Mouse (Mus musculus) intestine, embryonic 16.5 days (tissue): ENCODE measurements around the gene Arhgap31. TPM values are rescaled to one million over a fixed set of nuclear protein-coding genes. Genes with fewer than 3 reads are reported as not detected.

Experiments
- ATAC-seq: fragments of 200-750 bp; cut with Nextera tagmentation; 2 replicates; pipeline ENCODE4 v1.8.0; 2017; ENCODE audit warnings: moderate TSS enrichment, moderate library complexity
- H3K27ac ChIP-seq: fragments of 300-500 bp; sonication (generic); 2 replicates; pipeline ENCODE4 v1.5.1; 2014; ENCODE audit warnings: mild to moderate bottlenecking, low read length
- H3K27me3 ChIP-seq: fragments of 300-500 bp; sonication (generic); replicated peaks from 2 replicates; pipeline ENCODE4 v1.6.1; 2014; ENCODE audit warnings: low read length, control low read depth, mixed read lengths; ENCODE audit not compliant: control insufficient read depth, insufficient read depth
- H3K36me3 ChIP-seq: fragments of 300-500 bp; sonication (generic); 2 replicates; pipeline ENCODE4 v1.6.1; 2014; ENCODE audit warnings: low read length, control low read depth; ENCODE audit not compliant: control insufficient read depth, insufficient read depth
- H3K4me1 ChIP-seq: fragments of 300-500 bp; sonication (generic); 2 replicates; pipeline ENCODE4 v1.6.1; 2014; ENCODE audit warnings: low read length, control low read depth, mixed read lengths; ENCODE audit not compliant: control insufficient read depth, insufficient read depth
- H3K4me2 ChIP-seq: fragments of 300-500 bp; sonication (generic); 2 replicates; pipeline ENCODE4 v1.6.1; 2014; ENCODE audit warnings: low read depth, low read length, control low read depth
- H3K4me3 ChIP-seq: fragments of 300-500 bp; sonication (generic); 2 replicates; pipeline ENCODE4 v1.5.1; 2014; ENCODE audit warnings: mild to moderate bottlenecking, low read length
- H3K9ac ChIP-seq: fragments of 300-500 bp; sonication (generic); 2 replicates; pipeline ENCODE4 v1.6.1; 2014; ENCODE audit warnings: low read depth, low read length
- H3K9me3 ChIP-seq: fragments of 300-500 bp; sonication (generic); 2 replicates; pipeline ENCODE4 v1.6.1; 2016; ENCODE audit warnings: low read length, control low read depth; ENCODE audit not compliant: control insufficient read depth
- WGBS: fragments of 180-500 bp; shearing (Covaris S2); extraction: QIAGEN DNeasy Blood & Tissue Kit; methylation state at CpG from one replicate; pipeline ENCODE4 v1.1.7; 2014; 5-methylcytosine and 5-hydroxymethylcytosine counted together
- polyA plus RNA-seq: library from polyadenylated mRNA; unstranded; fragments of >200 nt; fragmentation: Nextera tagmentation; extraction: Ambion mirVana; gene quantifications from 2 replicates; pipeline ENCODE4 v1.2.1, GENCODE M21; 2015

The Arhgap31 gene
- polyA plus RNA-seq, 1 experiment from 2014 or later = 5.7 TPM

DNA sequence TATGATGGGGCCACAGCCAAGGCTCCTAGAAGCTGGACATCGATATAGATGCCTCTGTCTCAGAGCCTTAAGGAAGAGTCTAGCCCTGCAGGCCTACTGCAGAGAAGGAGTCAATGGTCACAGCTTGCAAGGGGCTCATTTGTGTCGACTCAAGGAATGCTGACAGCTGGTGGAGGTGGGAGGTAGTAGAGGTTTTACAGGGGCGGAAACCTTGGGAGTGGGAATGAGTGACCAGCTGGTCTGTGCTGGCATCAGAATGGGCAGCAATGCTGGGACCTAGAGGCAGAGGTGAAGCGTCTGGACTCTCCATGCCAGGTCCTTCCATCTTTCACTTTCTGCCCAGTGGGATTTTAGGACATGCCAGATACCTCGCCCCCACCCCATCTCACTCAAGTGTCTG lies 17.5 kb downstream of the Arhgap31 start:
- WGBS = 83% methylated on average over 5 of the region's 5 CpGs
- H3K4me3 ChIP-seq = no peak overlapping the region
- no peak for ATAC-seq

DNA sequence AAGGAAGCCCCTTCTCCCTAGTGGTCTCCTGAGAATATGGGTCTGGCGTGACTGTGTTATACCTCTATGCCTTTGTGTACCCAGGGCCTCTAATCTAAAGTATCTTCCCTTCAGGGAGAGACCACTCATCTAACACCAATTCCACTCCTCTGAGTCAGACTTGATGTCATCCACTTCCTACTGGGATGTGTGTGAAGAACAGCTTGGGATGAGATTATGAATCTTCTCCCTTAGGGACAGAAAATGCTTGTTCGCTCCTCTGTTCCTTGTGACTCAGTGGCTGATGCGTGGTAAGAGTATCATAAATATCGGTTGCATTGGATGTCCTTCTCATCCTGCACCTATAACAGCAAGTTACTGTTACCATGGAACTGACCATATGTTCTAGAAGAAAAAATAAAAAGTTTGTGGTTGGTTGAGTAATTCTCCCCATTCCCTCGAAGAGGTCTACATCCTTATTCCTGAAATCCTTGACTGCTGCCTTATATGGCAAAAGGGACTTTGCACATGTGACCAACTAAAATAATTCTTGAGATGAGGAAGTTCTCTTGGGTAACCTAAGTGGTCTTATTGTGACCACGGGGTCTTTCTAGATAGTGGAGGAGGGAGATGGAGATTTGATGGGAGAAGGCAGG lies 18.1 kb downstream of the Arhgap31 start:
- Histone ChIP-seq H3K9me3 (no peaks in the 10 kb centered on the region), H3K4me2 (no peak overlapping the region), H3K36me3 (no peaks in the 10 kb centered on the region), H3K27ac (no peak overlapping the region), H3K4me1 (peaks cover under 1% of the 10 kb centered on the region; the same call in 1 of the 2 replicates), H3K27me3 (no peaks in the 10 kb centered on the region), H3K4me3 (no peak overlapping the region), H3K9ac (no peak overlapping the region)
- ATAC-seq = no peak
- 91% methylated on average over 6 of the region's 6 CpGs for WGBS

More for the DNA sequence above, 17.5 kb downstream of the Arhgap31 start:
- H3K27ac ChIP-seq = no peak overlapping the region
- no peak overlapping the region for H3K4me2 ChIP-seq
- H3K9ac ChIP-seq = no peak overlapping the region
- H3K9me3 ChIP-seq = no peaks in the 10 kb centered on the region
- H3K27me3 ChIP-seq = no peaks in the 10 kb centered on the region
- no peaks in the 10 kb centered on the region for H3K4me1 ChIP-seq
- H3K36me3 ChIP-seq = no peaks in the 10 kb centered on the region

DNA sequence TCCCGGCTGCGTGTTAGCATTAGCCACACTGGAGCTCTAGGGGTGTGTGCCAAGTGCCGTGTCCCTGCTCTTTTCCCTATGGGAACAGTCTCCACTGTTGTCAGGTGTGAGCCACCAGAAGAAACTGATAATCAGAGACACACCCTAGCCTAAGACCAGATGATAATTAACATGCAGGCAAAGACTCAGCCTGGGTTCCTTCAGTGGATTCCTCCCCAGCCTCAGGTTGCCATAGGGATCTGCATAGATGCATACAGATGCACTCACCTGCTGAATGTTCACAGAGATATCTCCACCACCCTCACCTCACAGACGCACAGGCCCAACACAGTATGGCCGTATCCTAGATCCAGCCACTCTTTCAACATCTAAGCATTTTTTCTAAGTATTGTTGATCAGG lies 22.6 kb downstream of the Arhgap31 start:
- Histone ChIP-seq H3K4me1 (peaks cover 4% of the 10 kb centered on the region; the same call in 1 of the 2 replicates), H3K36me3 (no peaks in the 10 kb centered on the region), H3K9me3 (no peaks in the 10 kb centered on the region), H3K27ac (no peak overlapping the region), H3K4me3 (no peak overlapping the region), H3K9ac (no peak overlapping the region), H3K27me3 (no peaks in the 10 kb centered on the region), H3K4me2 (no peak overlapping the region)
- 80% methylated on average over 5 of the region's 5 CpGs for WGBS
- ATAC-seq = no peak

GRCm38 (mm10) chr16:38689786-38690185 lies 23.3 kb downstream of the Arhgap31 start:
- Histone ChIP-seq H3K9me3 (no peaks in the 10 kb centered on the region), H3K9ac (peak overlapping the region; percentile 12; the same call in 1 of the 2 replicates), H3K4me1 (peaks cover 4% of the 10 kb centered on the region; the same call in 1 of the 2 replicates), H3K4me2 (no peak overlapping the region), H3K27me3 (no peaks in the 10 kb centered on the region), H3K36me3 (no peaks in the 10 kb centered on the region), H3K4me3 (no peak overlapping the region), H3K27ac (peak overlapping the region; percentile 50; the same call in 1 of the 2 replicates)
- WGBS = 62% methylated on average over 10 of the region's 10 CpGs
- no peak for ATAC-seq

DNA sequence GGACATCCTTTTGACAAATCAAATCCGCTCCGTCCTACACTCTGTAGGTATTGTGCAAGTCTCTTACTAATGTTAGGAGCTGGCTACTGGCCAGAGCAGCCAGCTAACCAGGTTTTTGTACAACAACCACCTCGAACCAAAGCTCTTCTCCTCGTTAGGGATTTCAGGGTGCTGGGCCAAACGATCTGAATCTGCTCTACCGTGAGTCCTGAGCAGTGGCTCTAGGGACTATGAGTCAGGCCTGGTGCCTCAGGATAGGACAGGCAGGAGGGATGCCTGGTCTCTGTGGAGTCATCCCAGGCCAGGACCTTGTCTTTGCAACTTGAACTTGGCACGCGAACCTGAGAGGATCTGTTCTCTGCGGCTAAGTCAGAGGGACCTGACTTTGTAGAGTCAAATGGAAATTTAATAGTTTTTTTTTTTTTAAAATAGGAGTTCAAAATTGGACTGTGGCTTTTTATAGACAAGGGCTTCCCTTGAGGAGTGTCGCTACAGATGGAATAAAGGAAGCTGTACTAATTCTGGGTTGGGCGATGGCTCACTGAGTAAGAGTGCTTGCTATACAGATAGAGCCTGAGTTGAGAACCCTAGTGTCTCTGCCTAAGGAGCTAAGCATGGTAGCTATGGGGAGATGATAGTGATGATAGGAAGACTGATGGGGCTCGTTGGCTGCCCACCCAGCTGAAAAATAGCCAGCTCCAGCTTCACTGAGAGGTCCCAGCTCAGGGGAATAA lies 24.4 kb downstream of the Arhgap31 start:
- Histone ChIP-seq H3K4me3 (no peak overlapping the region), H3K4me2 (no peak overlapping the region), H3K9ac (no peak overlapping the region), H3K36me3 (no peaks in the 10 kb centered on the region), H3K27me3 (no peaks in the 10 kb centered on the region), H3K9me3 (no peaks in the 10 kb centered on the region), H3K4me1 (peaks cover 4% of the 10 kb centered on the region; the same call in 1 of the 2 replicates), H3K27ac (no peak overlapping the region)
- 89% methylated on average over 12 of the region's 12 CpGs for WGBS
- ATAC-seq = no peak

- WGBS = 58% methylated on average over 6 of the region's 6 CpGs
- no peak for ATAC-seq
- H3K4me3 ChIP-seq = no peak overlapping the region
- no peaks in the 10 kb centered on the region for H3K27me3 ChIP-seq
- H3K9ac ChIP-seq = no peak overlapping the region
- no peaks in the 10 kb centered on the region for H3K9me3 ChIP-seq
- peaks cover 4% of the 10 kb centered on the region; the same call in 1 of the 2 replicates for H3K4me1 ChIP-seq
- H3K4me2 ChIP-seq = no peak overlapping the region
- H3K27ac ChIP-seq = no peak overlapping the region
- H3K36me3 ChIP-seq = no peaks in the 10 kb centered on the region
Measured at GRCm38 (mm10) chr16:38687673-38688072, 25.4 kb downstream of the Arhgap31 start.

GRCm38 (mm10) chr16:38683094-38683493 lies 30.0 kb downstream of the Arhgap31 start:
- WGBS = 48% methylated on average over 7 of the region's 7 CpGs
- ATAC-seq = no peak
- Histone ChIP-seq H3K4me1 (no peaks in the 10 kb centered on the region), H3K4me3 (no peak overlapping the region), H3K27ac (no peak overlapping the region), H3K9me3 (no peaks in the 10 kb centered on the region), H3K9ac (no peak overlapping the region), H3K36me3 (no peaks in the 10 kb centered on the region), H3K4me2 (no peak overlapping the region), H3K27me3 (no peaks in the 10 kb centered on the region)

DNA sequence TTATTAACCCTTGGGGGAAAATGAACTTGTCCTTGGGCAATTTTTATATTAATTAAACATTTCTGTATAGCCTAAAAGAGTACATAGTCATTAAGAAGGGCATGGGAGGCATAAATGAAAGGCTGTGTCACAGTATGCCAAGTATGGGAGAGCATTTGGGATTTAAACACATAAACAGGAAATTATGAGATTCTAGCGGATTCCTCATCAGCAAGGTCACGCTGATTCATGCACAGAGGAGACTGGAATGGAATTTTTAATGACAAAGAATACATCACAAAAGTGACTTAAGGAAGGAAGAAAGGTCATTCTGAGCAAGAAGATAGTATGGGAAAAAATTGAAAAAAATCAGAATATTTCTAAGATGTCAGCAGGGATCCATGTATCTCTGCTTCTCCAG lies 31.8 kb downstream of the Arhgap31 start:
- Histone ChIP-seq H3K36me3 (no peaks in the 10 kb centered on the region), H3K27ac (no peak overlapping the region), H3K9ac (no peak overlapping the region), H3K4me1 (no peaks in the 10 kb centered on the region), H3K27me3 (no peaks in the 10 kb centered on the region), H3K9me3 (no peaks in the 10 kb centered on the region), H3K4me3 (no peak overlapping the region), H3K4me2 (no peak overlapping the region)
- 83% methylated on average over 2 of the region's 2 CpGs for WGBS
- ATAC-seq = no peak

DNA sequence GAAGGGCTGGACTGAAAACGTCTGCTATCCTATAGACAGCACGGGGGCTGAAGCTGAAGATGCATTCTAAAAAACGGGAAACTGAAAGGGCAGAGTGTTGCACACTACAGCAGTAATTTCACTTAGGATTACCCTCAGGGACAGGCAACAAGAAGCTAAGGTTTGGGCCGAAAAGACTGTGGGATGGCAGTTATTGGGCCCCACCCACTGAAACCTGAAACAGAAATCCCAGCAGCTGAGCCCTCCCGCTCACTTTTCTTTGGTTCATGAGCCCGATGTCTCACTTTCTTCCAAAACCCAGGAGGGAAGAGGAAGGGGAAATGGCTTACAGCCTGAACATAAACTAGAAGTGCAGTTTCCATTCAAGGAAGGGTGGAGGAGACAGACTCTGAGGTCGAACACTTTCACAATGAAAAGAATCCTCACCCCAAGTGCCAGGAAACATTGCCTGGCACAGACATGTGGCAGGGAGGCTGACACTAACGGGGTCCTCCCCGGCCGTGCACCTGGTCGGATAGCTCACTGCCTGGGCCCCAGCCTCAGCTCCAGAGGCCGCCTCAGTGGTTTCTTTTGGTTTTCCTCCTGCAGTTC lies 33.5 kb downstream of the Arhgap31 start:
- Histone ChIP-seq H3K27me3 (no peaks in the 10 kb centered on the region), H3K4me2 (peak overlapping the region; percentile 19; the same call in 1 of the 2 replicates), H3K4me1 (no peaks in the 10 kb centered on the region), H3K9ac (no peak overlapping the region; the same call in 1 of the 2 replicates), H3K9me3 (no peaks in the 10 kb centered on the region), H3K4me3 (no peak overlapping the region), H3K36me3 (no peaks in the 10 kb centered on the region), H3K27ac (peak overlapping the region; percentile 45)
- ATAC-seq = no peak
- WGBS = 44% methylated on average over 12 of the region's 12 CpGs
